Mouse (Mus musculus): Measurements from ENCODE around the gene Psmd7. TPM values are rescaled to one million over a fixed set of nuclear protein-coding genes. Genes with fewer than 3 reads are reported as not detected.
"Not testable (repeated sequence)": the region's sequence is repeated elsewhere in the genome, so short reads cannot be mapped to it uniquely, and the experiment has no call there.

Psmd7 gene
- 135 and 155 TPM in 2 replicates for total RNA-seq (2017)

DNA sequence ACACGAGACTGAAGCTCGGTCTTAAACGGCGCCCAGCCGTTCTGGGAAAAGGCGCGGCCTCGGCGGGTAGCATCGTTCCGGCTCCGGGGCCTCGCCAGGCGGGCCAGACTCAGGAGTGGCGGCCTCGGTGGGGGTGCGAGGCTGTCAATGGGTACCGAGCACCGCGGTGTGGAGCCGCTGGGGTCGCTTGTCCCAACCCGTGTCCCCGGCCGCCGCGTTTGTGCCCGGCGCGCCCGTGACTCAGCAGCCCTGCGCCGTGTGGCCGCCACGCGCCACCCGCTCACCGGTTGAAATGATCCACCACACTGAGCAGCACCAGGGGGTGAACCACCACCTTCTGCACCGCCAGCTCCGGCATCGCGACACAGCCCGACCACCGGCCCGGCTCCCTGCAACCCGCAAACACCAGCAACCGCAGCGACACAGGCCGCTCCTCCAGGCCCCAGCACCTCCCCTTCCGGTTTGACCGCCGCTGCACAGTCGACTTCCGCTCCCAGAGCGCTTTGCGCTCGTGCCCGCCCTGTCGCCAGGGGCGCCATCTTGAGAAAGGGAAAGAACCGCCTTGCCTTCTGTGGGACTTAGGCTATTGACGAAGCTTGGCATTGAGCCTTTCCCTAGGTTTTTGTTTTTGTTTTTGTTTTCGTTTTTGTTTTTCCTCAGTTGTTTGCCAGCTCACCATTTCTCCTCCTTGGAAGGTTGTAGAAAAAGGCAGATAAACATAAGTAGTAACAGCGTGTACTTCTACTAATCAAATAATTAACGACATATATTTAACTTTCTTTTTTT is at the start of gene Psmd7:
Gene Psmd7 (minus strand): TSS at position 470 of the 786 bp plus-strand sequence.
- peak; percentile 99 for ATAC-seq (replicated peaks; ENCODE audit: low read depth, poor library complexity, severe bottlenecking)

DNA sequence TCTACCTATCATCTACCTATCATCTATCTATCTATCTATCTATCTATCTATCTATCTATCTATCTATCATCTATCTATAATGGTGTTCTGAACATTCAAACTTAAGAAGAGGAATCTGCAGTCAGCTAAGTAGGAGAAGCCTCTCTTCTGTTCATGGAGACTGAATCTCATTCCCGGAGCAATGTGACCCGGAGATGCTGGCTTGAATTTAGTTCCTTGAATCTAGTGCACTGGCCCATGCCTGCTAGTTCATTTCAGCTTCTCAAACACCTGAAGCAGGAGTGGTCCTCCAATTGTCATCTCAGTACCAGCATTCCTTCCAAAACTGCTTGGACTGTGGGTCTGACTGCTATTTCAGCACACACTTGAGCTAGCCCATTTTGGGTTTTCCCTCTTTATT is 45.5 kb upstream of the Psmd7 start:
- no peak for ATAC-seq (replicated peaks; ENCODE audit: low read depth, poor library complexity, severe bottlenecking)

DNA sequence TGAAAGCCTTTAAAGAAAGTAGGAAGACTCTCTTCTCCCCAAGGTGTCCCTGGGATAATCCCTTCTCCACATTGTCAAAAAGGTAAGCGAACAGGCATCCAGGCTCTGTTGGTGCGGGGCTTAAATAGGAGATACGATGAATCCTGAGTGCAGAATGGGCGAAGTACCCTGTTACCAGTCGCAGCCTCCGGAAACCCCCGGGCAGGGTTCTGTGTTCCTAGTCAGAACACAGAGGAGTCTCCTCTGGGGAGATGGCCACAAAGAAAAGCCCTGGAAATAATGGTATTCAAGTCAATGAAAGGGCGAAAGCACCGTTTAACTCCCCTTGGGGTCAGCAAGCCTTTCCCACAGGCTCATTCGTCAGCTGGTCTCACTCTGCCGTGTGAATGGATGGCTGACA is 41.4 kb upstream of the Psmd7 start:
- ATAC-seq (replicated peaks; ENCODE audit: low read depth, poor library complexity, severe bottlenecking) = no peak

GRCm38 (mm10) chr8:107628501-107629149 is 40.4 kb upstream of the Psmd7 start:
- ATAC-seq (replicated peaks; ENCODE audit: low read depth, poor library complexity, severe bottlenecking) = no peak

- no peak for ATAC-seq (replicated peaks; ENCODE audit: low read depth, poor library complexity, severe bottlenecking)
These were observed 39.6 kb upstream of the Psmd7 start for GRCm38 (mm10) chr8:107627881-107628280.

- not testable (repeated sequence) for ATAC-seq (replicated peaks; ENCODE audit: low read depth, poor library complexity, severe bottlenecking)
These were observed 36.0 kb upstream of the Psmd7 start for GRCm38 (mm10) chr8:107624301-107624700.

DNA sequence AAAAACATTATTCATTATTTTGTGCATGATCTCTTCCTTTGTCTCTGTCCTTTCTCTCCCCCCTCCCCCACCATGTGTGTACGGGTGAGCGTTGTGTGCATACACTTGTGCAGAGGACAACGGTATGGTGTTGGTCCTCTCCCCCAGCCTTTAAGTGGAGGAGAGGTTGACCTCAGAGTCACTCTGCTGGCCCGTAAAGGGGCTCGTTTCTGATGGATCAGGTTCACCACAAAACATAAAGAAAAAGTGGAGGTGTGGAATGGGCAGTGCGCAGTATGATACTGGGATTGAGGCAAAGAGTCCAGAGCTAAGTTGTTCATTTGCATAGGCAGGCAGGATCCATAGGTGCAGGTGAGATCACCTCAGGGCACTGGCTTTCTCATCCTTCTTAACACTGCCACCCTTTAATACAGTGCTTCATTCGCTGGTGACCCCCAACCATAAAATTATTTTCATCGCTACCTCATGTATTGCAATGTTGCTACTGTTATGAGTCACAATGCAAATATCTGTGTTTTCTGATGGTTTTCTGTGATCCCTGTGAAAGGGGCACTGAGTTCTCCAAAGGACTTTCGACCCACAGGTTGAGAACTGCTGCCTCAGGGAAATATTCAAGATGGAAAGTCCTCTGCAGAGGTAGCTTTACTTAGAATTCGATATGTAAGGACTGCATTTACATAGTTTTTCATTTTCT is 33.8 kb upstream of the Psmd7 start:
- ATAC-seq (replicated peaks; ENCODE audit: low read depth, poor library complexity, severe bottlenecking) = no peak

- ATAC-seq (replicated peaks; ENCODE audit: low read depth, poor library complexity, severe bottlenecking) = no peak; the same call in 1 of the 2 replicates
These were observed 32.9 kb upstream of the Psmd7 start for GRCm38 (mm10) chr8:107621136-107621535.

- no peak for ATAC-seq (replicated peaks; ENCODE audit: low read depth, poor library complexity, severe bottlenecking)
These were observed 30.2 kb upstream of the Psmd7 start for GRCm38 (mm10) chr8:107618499-107618898.

DNA sequence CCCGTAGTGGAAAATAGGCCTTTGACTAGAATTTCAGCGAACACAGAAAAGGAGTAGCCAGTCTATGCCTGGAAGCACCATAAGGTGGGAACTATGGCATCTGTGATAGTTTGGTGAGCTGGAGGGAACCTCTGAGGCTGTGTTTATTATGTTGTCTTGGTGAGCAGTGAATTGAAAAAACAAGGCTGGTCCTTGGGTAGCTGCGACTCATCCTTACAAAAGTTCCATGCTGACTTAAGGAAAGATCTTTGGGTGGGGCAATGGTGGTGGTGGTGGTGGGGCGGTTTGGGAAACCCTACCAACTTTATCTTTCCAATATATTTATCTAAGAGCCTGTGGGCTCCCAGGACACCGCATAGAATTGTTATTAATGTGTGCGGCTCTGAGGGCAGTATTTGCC is 25.1 kb upstream of the Psmd7 start:
- ATAC-seq (replicated peaks; ENCODE audit: low read depth, poor library complexity, severe bottlenecking) = no peak

DNA sequence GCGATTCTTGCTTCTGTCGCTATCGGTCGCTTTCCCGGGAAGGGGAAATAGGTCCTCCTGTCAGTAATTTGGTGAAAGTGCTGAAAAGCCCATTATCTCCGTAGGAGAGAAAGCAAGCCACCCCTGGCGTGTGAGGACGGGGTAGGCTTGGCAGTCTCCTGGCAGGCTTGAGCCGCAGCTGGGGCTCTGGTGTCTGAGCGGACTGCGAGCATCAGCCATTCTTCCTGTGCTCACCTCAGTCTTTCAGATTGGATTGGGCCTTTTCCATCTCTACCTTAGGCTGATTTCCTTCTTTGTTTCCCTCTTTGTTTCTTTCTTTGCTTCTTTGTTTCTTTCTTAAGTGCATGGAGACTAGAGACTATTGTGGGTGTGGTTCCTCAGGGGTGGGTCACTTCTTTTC is 22.6 kb upstream of the Psmd7 start:
- no peak for ATAC-seq (replicated peaks; ENCODE audit: low read depth, poor library complexity, severe bottlenecking)

GRCm38 (mm10) chr8:107608751-107609150 is 20.5 kb upstream of the Psmd7 start:
- no peak for ATAC-seq (replicated peaks; ENCODE audit: low read depth, poor library complexity, severe bottlenecking)

DNA sequence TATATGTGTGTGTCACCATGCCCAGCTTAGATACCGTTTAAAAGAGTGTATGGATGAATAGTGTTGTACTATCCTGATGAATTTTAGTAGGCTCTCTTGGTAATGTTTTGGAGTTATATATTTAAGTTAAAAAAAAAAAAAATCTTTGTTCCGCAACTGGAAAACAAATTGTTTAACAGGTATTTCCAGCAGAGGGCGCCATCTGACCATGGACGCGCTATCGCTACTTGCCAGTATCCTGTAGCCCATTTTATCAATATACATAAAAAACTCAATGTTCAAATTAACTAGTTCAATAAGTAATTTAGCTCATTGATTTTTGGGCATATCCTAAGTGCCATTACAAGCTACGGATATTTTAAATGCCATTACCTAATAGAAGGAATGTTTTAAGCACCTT is 14.8 kb upstream of the Psmd7 start:
- peak; percentile 47; the same call in 1 of the 2 replicates for ATAC-seq (replicated peaks; ENCODE audit: low read depth, poor library complexity, severe bottlenecking)

- no peak for ATAC-seq (replicated peaks; ENCODE audit: low read depth, poor library complexity, severe bottlenecking)
These were observed 11.4 kb upstream of the Psmd7 start for GRCm38 (mm10) chr8:107599691-107600090.

DNA sequence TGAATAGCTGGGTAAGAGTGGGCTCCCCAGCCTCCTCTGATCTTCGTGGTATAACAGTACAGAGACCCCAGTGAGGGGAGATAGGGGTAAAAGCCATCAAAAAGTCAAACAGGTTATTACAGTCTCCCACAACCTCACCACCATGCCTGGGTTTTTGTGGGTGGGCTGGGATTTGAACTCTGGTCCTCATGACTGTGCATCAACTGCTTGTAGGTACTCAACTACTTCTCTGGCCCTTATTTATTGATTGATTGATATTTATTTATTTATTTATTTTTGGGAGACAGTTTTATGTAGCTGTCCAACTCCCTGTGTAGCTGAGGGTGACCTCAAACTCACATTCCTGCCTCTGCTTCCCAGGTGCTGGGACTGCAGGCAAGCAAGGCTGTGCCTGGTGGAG is 9.5 kb upstream of the Psmd7 start:
- ATAC-seq (replicated peaks; ENCODE audit: low read depth, poor library complexity, severe bottlenecking) = no peak

DNA sequence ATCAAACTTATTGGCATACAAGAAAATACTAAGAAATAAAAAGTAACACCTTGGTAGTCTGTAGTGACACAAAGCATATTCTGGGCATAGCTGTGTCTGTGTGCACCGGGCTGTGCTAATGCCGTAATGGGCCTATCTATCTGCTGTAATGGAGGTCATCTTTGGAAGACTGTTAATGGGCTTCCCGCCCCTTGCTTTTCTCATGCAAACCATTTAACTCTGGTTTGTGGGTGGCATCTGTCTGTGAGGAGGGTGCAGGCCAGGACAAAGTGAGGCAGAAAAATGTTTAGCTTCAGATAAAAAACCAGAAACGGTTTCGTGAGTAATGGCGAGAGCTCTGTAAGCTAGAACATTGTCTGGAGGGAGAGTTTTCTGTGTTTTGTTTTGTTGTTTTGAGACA is 6.6 kb upstream of the Psmd7 start:
- ATAC-seq (replicated peaks; ENCODE audit: low read depth, poor library complexity, severe bottlenecking) = no peak

- ATAC-seq (replicated peaks; ENCODE audit: low read depth, poor library complexity, severe bottlenecking) = no peak
These were observed 5.9 kb upstream of the Psmd7 start for GRCm38 (mm10) chr8:107593967-107594729.

DNA sequence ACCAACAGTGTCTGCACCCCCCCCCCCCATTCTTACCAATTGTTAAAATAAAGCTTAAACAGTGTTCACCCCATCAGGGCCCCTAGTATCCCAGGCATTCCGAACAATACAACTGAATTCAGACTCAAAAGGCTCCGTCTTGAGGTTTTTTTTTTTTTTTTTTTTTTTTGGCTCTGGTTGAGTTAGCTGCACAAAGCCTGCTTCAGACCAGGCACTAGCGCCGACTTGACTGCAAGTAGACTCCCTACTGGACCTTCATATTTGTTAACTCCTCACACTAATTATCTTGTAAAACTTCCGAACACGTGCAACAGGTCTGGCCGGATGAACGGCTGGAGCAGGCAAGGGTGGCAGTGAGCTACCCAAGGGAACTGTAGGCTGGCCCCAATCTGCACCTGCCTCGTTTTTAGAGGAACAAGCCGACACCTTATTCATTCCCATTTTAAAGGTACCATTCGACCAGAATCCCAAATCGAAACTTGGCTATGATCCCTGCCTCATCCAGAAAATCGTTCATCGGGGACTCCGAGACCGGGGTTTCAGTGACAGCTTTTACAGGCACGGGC is 752 bp downstream of the Psmd7 start:
- no peak for ATAC-seq (replicated peaks; ENCODE audit: low read depth, poor library complexity, severe bottlenecking)

- ATAC-seq (replicated peaks; ENCODE audit: low read depth, poor library complexity, severe bottlenecking) = no peak
These were observed 6.1 kb downstream of the Psmd7 start for GRCm38 (mm10) chr8:107582136-107582535.

DNA sequence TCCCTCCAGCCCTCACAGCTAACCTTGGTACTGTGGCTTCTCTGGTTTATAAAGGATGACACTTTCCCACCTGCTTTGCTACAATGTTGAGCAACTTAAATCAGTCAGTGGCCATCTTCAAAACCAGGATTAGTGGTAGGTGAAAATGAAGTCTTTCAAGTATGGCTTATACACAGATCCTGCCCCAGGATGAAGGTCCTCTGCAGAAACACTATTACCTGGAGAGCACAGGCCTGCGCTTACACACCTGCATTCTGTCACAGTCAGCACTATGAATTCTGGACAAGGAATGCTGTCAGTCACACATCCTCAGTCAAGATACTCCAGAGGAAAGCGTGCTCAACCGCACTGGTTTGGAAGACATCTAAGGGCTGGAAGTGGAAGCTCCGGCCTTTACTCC is 6.7 kb downstream of the Psmd7 start:
- no peak for ATAC-seq (replicated peaks; ENCODE audit: low read depth, poor library complexity, severe bottlenecking)
